Mouse (Mus musculus): ENCODE results near the gene Col15a1.
A peak's percentile ranks its signal among the peaks of the same experiment; 100 is the strongest.

The Col15a1 gene

DNA sequence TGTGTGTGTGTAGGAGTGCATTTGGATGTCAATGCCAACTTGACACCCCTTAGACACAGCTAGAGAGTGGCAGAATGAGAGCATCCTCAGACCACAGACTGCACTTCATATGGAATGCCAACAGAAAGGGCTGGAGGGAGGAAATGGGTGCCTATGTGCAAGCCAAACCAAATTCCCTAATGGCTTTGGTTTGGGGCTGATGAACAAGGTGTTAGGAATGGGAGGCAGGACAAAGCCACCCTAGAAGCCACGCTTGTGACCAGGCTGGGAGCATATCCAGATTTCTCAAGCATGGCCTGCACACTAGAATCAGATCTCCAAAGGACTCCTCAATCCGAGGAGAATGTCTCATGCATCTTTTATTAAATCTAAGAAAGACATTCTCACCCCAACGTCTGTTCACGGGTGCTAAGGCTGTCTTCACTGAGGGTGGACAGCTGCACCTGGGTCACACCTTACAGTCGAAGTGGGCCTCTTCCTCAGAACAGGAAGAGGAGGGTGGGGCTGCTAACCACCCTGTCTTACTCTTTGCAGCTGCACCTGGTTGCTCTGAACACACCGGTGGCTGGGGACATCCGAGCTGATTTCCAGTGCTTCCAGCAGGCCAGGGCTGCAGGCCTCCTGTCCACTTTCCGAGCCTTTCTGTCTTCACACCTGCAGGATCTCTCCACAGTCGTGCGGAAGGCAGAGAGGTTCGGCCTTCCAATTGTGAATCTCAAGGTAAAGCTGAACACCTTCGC, 102.1 kb downstream of the Col15a1 start:
- DNase-seq (ENCODE audit: low read depth): peak; percentile 44

GRCm38 (mm10) chr4:47310812-47311211, 102.9 kb downstream of the Col15a1 start:
- DNase-seq (ENCODE audit: low read depth): peak; percentile 41

DNA sequence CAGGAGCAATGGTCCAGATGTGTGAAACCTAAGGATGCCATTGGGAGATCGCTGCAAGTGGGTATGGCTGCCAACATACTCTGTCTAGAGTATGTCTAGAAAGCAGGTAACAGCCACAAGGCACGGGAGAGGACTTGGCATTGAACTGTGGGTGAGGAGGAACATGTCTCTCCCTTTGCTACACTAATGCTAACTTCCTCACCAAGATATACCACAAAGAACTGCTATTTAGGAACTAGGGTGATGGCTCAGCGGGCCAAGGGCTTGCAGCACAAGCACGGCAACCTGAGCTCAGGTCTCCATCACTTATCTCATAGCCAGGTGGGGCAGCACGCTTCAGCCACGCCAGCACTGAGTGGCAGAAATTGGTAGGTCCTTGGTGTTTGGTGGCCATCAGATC, 103.5 kb downstream of the Col15a1 start:
- no peak for DNase-seq (ENCODE audit: low read depth)

GRCm38 (mm10) chr4:47311929-47312328, 104.0 kb downstream of the Col15a1 start:
- DNase-seq (ENCODE audit: low read depth): no peak

DNA sequence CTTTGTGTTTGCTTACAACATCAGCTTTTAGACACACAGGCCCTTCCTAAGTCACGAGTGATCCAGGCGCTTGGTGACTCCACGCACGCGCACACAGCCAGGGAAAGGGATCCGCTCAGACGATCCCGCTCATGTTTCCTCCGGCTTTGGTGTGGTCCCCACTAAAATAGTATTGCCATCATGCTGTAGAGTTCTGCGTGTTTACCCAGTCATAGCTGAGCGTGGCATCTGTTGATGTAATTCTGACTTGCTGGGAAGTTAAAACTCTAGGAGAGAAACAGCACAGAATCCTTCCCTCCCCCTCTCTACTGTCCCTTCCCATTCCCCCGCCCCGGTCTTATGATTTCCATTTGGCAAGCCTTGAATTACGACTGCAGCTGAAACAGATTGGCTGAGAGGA, 104.7 kb downstream of the Col15a1 start:
- DNase-seq (ENCODE audit: low read depth): no peak

GRCm38 (mm10) chr4:47313710-47314410, 105.9 kb downstream of the Col15a1 start:
- DNase-seq (ENCODE audit: low read depth): no peak

- DNase-seq (ENCODE audit: low read depth): no peak
Measured at GRCm38 (mm10) chr4:47315458-47315857, 107.5 kb downstream of the Col15a1 start.

GRCm38 (mm10) chr4:47316432-47316831, 108.5 kb downstream of the Col15a1 start:
- no peak for DNase-seq (ENCODE audit: low read depth)

- peak; percentile 79 for DNase-seq (ENCODE audit: low read depth)
Measured at GRCm38 (mm10) chr4:47319561-47320321, 111.8 kb downstream of the Col15a1 start.

- DNase-seq (ENCODE audit: low read depth): peak; percentile 70
Measured at GRCm38 (mm10) chr4:47322315-47322714, 114.4 kb downstream of the Col15a1 start.

GRCm38 (mm10) chr4:47324206-47324605, 116.2 kb downstream of the Col15a1 start:
- DNase-seq (ENCODE audit: low read depth): no peak

GRCm38 (mm10) chr4:47327782-47328181, 119.8 kb downstream of the Col15a1 start:
- DNase-seq (ENCODE audit: low read depth): no peak

- DNase-seq (ENCODE audit: low read depth): no peak
Measured at GRCm38 (mm10) chr4:47329285-47329684, 121.3 kb downstream of the Col15a1 start.

- DNase-seq (ENCODE audit: low read depth): no peak
Measured at GRCm38 (mm10) chr4:47330378-47331052, 122.6 kb downstream of the Col15a1 start.

DNA sequence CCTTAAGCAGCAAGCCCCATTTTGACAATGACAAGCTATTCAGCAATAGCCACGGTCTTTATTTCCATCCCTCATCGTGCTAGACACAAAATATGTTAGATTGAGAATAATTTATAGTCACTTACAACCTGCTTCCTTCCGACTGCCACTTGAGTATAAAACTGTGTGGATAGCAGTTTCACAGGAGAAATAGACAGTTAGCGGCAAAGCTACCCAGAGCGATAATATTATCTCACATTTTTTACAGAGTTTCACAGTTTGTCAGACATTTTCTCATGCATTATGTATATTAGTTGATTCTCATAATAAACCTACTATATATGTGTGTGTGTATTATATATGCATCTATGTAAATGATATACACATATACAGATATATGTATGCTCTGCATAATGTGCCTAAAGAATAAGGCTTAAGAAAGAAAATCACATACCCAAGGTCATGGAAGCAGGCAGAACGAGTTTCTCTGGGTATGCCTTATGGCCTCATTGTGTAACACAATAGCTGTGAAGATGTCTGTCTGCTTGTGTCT, 124.9 kb downstream of the Col15a1 start:
- no peak for DNase-seq (ENCODE audit: low read depth)

GRCm38 (mm10) chr4:47333541-47333940, 125.6 kb downstream of the Col15a1 start:
- no peak for DNase-seq (ENCODE audit: low read depth)

DNA sequence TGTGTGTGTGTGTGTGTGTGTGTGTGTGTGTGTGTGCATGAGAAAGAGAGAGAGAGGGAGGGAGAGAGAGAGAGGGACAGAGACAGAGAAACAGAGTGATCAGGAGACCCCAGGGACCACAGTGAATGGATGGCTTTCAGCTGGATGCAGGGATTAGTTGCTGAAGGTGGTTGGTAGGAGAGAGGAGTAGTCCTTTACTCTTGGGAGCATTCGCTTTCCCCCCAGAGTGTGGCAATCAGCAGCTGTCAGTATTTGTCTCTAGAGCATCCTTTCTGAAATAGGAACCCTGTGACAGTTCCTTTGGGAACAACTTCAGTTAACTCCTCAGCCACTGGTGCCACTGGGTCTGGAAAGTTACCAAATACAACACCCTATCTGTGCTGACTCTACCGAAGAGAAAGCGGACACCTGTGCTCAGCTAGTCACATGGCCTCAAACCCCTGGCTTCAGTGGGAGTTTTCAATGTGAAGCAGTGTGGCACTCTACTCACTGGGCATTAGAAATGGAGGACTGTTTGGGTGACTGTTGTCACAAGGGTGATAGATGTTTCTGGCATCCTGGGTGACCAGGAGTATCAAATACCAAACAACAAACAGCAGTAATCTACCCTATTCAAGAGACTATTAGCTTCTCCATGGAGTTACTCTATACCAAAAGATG, 129.1 kb downstream of the Col15a1 start:
- DNase-seq (ENCODE audit: low read depth): no peak

GRCm38 (mm10) chr4:47342632-47343031, 134.7 kb downstream of the Col15a1 start:
- DNase-seq (ENCODE audit: low read depth): no peak

- no peak for DNase-seq (ENCODE audit: low read depth)
Measured at GRCm38 (mm10) chr4:47347022-47347421, 139.1 kb downstream of the Col15a1 start.

DNA sequence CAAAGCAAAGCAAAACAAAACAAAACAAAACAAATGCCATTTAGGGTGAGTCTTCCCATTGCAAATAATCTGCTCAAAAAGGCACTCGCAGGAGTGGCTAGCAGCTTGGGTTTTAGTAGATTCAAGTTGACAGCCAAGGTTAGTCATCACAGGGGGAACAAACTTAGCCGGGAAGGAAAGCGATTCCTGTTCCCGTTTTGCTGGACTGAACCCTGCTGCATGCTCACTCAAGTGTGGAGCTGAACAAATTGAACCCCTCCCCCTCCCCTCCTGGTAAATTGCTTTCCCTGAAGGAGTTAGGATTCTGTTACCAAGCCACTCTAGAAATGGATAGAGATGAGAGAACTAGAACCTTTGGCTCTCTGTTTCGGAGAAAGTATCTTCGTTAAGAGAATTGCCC, 141.8 kb downstream of the Col15a1 start:
- no peak for DNase-seq (ENCODE audit: low read depth)

DNA sequence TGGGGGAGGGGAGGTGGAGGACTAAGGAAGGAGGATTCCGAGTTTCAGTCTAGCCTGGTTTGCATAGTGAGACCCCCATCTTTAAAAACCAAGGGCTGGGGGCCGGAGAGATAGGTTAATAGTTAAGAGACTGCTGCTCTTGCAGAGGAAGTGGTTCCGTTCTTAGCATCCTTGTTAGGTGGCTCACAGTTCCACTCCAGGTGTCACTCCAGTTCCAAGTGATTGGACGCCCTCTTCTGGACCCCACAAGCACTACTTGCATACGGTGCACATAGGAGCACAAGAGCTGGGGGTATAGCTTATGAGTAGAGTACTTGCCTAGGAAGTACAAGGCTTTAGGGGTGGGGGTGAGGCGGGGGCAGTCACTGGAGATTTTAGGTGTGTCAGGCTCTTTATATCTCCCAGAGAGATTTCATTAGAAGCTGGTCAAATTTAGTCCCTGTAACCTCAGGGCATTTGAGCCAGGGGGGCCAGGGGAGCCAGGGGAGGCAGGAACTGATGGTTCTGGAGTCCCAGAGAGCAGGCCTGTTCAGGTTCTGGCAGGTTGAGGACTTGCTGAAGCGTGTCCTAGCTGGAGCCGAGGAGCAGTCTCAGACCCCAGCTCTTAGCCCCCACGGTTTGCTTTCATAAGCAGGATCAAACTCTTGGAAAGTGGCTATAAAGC, 143.6 kb downstream of the Col15a1 start:
- peak; percentile 91 for DNase-seq (ENCODE audit: low read depth)

Measured in naive thymus-derived CD4-positive, alpha-beta T cell, adult 2 months (primary cell).